Mouse (Mus musculus): ENCODE measurements around the gene 4930590J08Rik. TPM values are rescaled to one million over a fixed set of nuclear protein-coding genes. Genes with fewer than 3 reads are reported as not detected.
"Not testable (repeated sequence)": the region's sequence is repeated elsewhere in the genome, so short reads cannot be mapped to it uniquely, and the experiment has no call there.

4930590J08Rik gene
- polyA plus RNA-seq, 1 experiment from 2014 or later: 0.93 TPM

GRCm38 (mm10) chr6:91938491-91938890, 35.9 kb downstream of the 4930590J08Rik start:
- 57% methylated on average over 4 of the region's 4 CpGs for WGBS
- Histone ChIP-seq H3K27me3 (ENCODE audit: control insufficient read depth, insufficient read depth, low read length) (no peaks in the 10 kb centered on the region), H3K9ac (ENCODE audit: low read length) (no peak overlapping the region), H3K4me1 (ENCODE audit: control insufficient read depth, insufficient read depth, low read length) (no peaks in the 10 kb centered on the region; the same call in 1 of the 2 replicates), H3K36me3 (ENCODE audit: control insufficient read depth, insufficient read depth, low read length) (no peaks in the 10 kb centered on the region), H3K4me3 (ENCODE audit: low read depth, low read length) (no peak overlapping the region), H3K27ac (ENCODE audit: low read depth, low read length) (no peak overlapping the region), H3K9me3 (ENCODE audit: control insufficient read depth, low read length) (no peaks in the 10 kb centered on the region), H3K4me2 (ENCODE audit: low read depth) (no peak overlapping the region)
- ATAC-seq (ENCODE audit: insufficient read depth, low FRiP score, low TSS enrichment) (no peak), DNase-seq (ENCODE audit: low spot score) (no peak)

GRCm38 (mm10) chr6:91948426-91948825, 45.8 kb downstream of the 4930590J08Rik start:
- no peak for DNase-seq (ENCODE audit: low spot score)
- Histone ChIP-seq H3K4me2 (ENCODE audit: low read depth) (no peak overlapping the region), H3K27ac (ENCODE audit: low read depth, low read length) (no peak overlapping the region), H3K36me3 (ENCODE audit: control insufficient read depth, insufficient read depth, low read length) (no peaks in the 10 kb centered on the region), H3K9ac (ENCODE audit: low read length) (no peak overlapping the region), H3K9me3 (ENCODE audit: control insufficient read depth, low read length) (no peaks in the 10 kb centered on the region), H3K4me1 (ENCODE audit: control insufficient read depth, insufficient read depth, low read length) (no peaks in the 10 kb centered on the region), H3K27me3 (ENCODE audit: control insufficient read depth, insufficient read depth, low read length) (no peaks in the 10 kb centered on the region), H3K4me3 (ENCODE audit: low read depth, low read length) (no peak overlapping the region)
- ATAC-seq (ENCODE audit: insufficient read depth, low FRiP score, low TSS enrichment): no peak
- WGBS: 82% methylated on average over 2 of the region's 2 CpGs

GRCm38 (mm10) chr6:91958015-91958414, 55.4 kb downstream of the 4930590J08Rik start:
- 21% methylated on average over 1 of the region's 8 CpGs for WGBS
- not testable (repeated sequence) for H3K9ac ChIP-seq (ENCODE audit: low read length); ATAC-seq (ENCODE audit: insufficient read depth, low FRiP score, low TSS enrichment); H3K4me3 ChIP-seq (ENCODE audit: low read depth, low read length); H3K4me2 ChIP-seq (ENCODE audit: low read depth); H3K9me3 ChIP-seq (ENCODE audit: control insufficient read depth, low read length); H3K27ac ChIP-seq (ENCODE audit: low read depth, low read length); DNase-seq (ENCODE audit: low spot score); H3K27me3 ChIP-seq (ENCODE audit: control insufficient read depth, insufficient read depth, low read length); H3K36me3 ChIP-seq (ENCODE audit: control insufficient read depth, insufficient read depth, low read length); H3K4me1 ChIP-seq (ENCODE audit: control insufficient read depth, insufficient read depth, low read length)

GRCm38 (mm10) chr6:91960028-91960811, 57.6 kb downstream of the 4930590J08Rik start:
- no peak for ATAC-seq (ENCODE audit: insufficient read depth, low FRiP score, low TSS enrichment)
- DNase-seq (ENCODE audit: low spot score): no peak
- WGBS: 41% methylated on average over 8 of the region's 8 CpGs
- H3K36me3 ChIP-seq (ENCODE audit: control insufficient read depth, insufficient read depth, low read length): no peaks in the 10 kb centered on the region
- no peak overlapping the region for H3K4me2 ChIP-seq (ENCODE audit: low read depth)
- H3K27ac ChIP-seq (ENCODE audit: low read depth, low read length): no peak overlapping the region
- H3K4me1 ChIP-seq (ENCODE audit: control insufficient read depth, insufficient read depth, low read length): peaks cover 7% of the 10 kb centered on the region; the same call in 1 of the 2 replicates
- no peak overlapping the region for H3K9ac ChIP-seq (ENCODE audit: low read length)
- H3K9me3 ChIP-seq (ENCODE audit: control insufficient read depth, low read length): no peaks in the 10 kb centered on the region
- no peak overlapping the region for H3K4me3 ChIP-seq (ENCODE audit: low read depth, low read length)
- no peaks in the 10 kb centered on the region for H3K27me3 ChIP-seq (ENCODE audit: control insufficient read depth, insufficient read depth, low read length)

GRCm38 (mm10) chr6:91963429-91963828, 60.8 kb downstream of the 4930590J08Rik start:
- H3K27ac ChIP-seq (ENCODE audit: low read depth, low read length): no peak overlapping the region
- 4% methylated on average over 4 of the region's 4 CpGs for WGBS
- peaks cover 9% of the 10 kb centered on the region; the same call in 1 of the 2 replicates for H3K4me1 ChIP-seq (ENCODE audit: control insufficient read depth, insufficient read depth, low read length)
- H3K27me3 ChIP-seq (ENCODE audit: control insufficient read depth, insufficient read depth, low read length): no peaks in the 10 kb centered on the region
- no peaks in the 10 kb centered on the region for H3K9me3 ChIP-seq (ENCODE audit: control insufficient read depth, low read length)
- no peak overlapping the region for H3K4me3 ChIP-seq (ENCODE audit: low read depth, low read length)
- ATAC-seq (ENCODE audit: insufficient read depth, low FRiP score, low TSS enrichment) (peak; percentile 71), DNase-seq (ENCODE audit: low spot score) (peak; percentile 45)
- H3K9ac ChIP-seq (ENCODE audit: low read length): no peak overlapping the region
- H3K36me3 ChIP-seq (ENCODE audit: control insufficient read depth, insufficient read depth, low read length): no peaks in the 10 kb centered on the region
- H3K4me2 ChIP-seq (ENCODE audit: low read depth): no peak overlapping the region

GRCm38 (mm10) chr6:91965060-91965459, 62.5 kb downstream of the 4930590J08Rik start:
- no peaks in the 10 kb centered on the region for H3K36me3 ChIP-seq (ENCODE audit: control insufficient read depth, insufficient read depth, low read length)

GRCm38 (mm10) chr6:91966006-91966405, 63.4 kb downstream of the 4930590J08Rik start:
- ATAC-seq (ENCODE audit: insufficient read depth, low FRiP score, low TSS enrichment): no peak
- no peak overlapping the region for H3K27ac ChIP-seq (ENCODE audit: low read depth, low read length)

More at GRCm38 (mm10) chr6:91965060-91965459, 62.5 kb downstream of the 4930590J08Rik start:
- no peak overlapping the region for H3K4me2 ChIP-seq (ENCODE audit: low read depth)
- H3K9me3 ChIP-seq (ENCODE audit: control insufficient read depth, low read length): no peaks in the 10 kb centered on the region
- H3K4me1 ChIP-seq (ENCODE audit: control insufficient read depth, insufficient read depth, low read length): peaks cover 9% of the 10 kb centered on the region; the same call in 1 of the 2 replicates
- ATAC-seq (ENCODE audit: insufficient read depth, low FRiP score, low TSS enrichment) (no peak), DNase-seq (ENCODE audit: low spot score) (no peak)
- H3K27ac ChIP-seq (ENCODE audit: low read depth, low read length): no peak overlapping the region
- 88% methylated on average over 8 of the region's 8 CpGs for WGBS
- no peak overlapping the region for H3K9ac ChIP-seq (ENCODE audit: low read length)
- no peaks in the 10 kb centered on the region for H3K27me3 ChIP-seq (ENCODE audit: control insufficient read depth, insufficient read depth, low read length)
- H3K4me3 ChIP-seq (ENCODE audit: low read depth, low read length): no peak overlapping the region

GRCm38 (mm10) chr6:91972201-91972646, 69.6 kb downstream of the 4930590J08Rik start:
- peak; percentile 41 for DNase-seq (ENCODE audit: low spot score)
- no peaks in the 10 kb centered on the region for H3K36me3 ChIP-seq (ENCODE audit: control insufficient read depth, insufficient read depth, low read length)
- 51% methylated on average over 9 of the region's 9 CpGs for WGBS
- H3K9ac ChIP-seq (ENCODE audit: low read length): no peak overlapping the region
- H3K27ac ChIP-seq (ENCODE audit: low read depth, low read length): no peak overlapping the region
- H3K4me2 ChIP-seq (ENCODE audit: low read depth): no peak overlapping the region
- ATAC-seq (ENCODE audit: insufficient read depth, low FRiP score, low TSS enrichment): no peak
- H3K9me3 ChIP-seq (ENCODE audit: control insufficient read depth, low read length): no peaks in the 10 kb centered on the region
- no peak overlapping the region for H3K4me3 ChIP-seq (ENCODE audit: low read depth, low read length)
- 0 out of 2 replicates have a peak, but pooled peaks cover 4% of the 10 kb centered on the region for H3K4me1 ChIP-seq (ENCODE audit: control insufficient read depth, insufficient read depth, low read length)
- H3K27me3 ChIP-seq (ENCODE audit: control insufficient read depth, insufficient read depth, low read length): no peaks in the 10 kb centered on the region

More at GRCm38 (mm10) chr6:91966006-91966405, 63.4 kb downstream of the 4930590J08Rik start:
- no peak for DNase-seq (ENCODE audit: low spot score)
- H3K9ac ChIP-seq (ENCODE audit: low read length): no peak overlapping the region
- 54% methylated on average over 6 of the region's 6 CpGs for WGBS
- no peak overlapping the region for H3K4me3 ChIP-seq (ENCODE audit: low read depth, low read length)
- no peaks in the 10 kb centered on the region for H3K9me3 ChIP-seq (ENCODE audit: control insufficient read depth, low read length)
- no peaks in the 10 kb centered on the region for H3K27me3 ChIP-seq (ENCODE audit: control insufficient read depth, insufficient read depth, low read length)
- H3K4me2 ChIP-seq (ENCODE audit: low read depth): no peak overlapping the region
- no peaks in the 10 kb centered on the region for H3K36me3 ChIP-seq (ENCODE audit: control insufficient read depth, insufficient read depth, low read length)
- peaks cover 9% of the 10 kb centered on the region; the same call in 1 of the 2 replicates for H3K4me1 ChIP-seq (ENCODE audit: control insufficient read depth, insufficient read depth, low read length)

GRCm38 (mm10) chr6:91973972-91974371, 71.4 kb downstream of the 4930590J08Rik start:
- DNase-seq (ENCODE audit: low spot score) (no peak), ATAC-seq (ENCODE audit: insufficient read depth, low FRiP score, low TSS enrichment) (no peak)
- no peaks in the 10 kb centered on the region for H3K36me3 ChIP-seq (ENCODE audit: control insufficient read depth, insufficient read depth, low read length)
- H3K4me3 ChIP-seq (ENCODE audit: low read depth, low read length): no peak overlapping the region
- H3K27me3 ChIP-seq (ENCODE audit: control insufficient read depth, insufficient read depth, low read length): peaks cover 4% of the 10 kb centered on the region; the same call in 1 of the 2 replicates
- H3K27ac ChIP-seq (ENCODE audit: low read depth, low read length): no peak overlapping the region
- H3K9me3 ChIP-seq (ENCODE audit: control insufficient read depth, low read length): no peaks in the 10 kb centered on the region
- no peak overlapping the region for H3K4me2 ChIP-seq (ENCODE audit: low read depth)
- WGBS: 77% methylated on average over 6 of the region's 6 CpGs
- H3K4me1 ChIP-seq (ENCODE audit: control insufficient read depth, insufficient read depth, low read length): 0 out of 2 replicates have a peak, but pooled peaks cover 2% of the 10 kb centered on the region
- H3K9ac ChIP-seq (ENCODE audit: low read length): no peak overlapping the region

Data from neural tube, embryonic 11.5 days (tissue).